Mouse (Mus musculus) embryo, embryonic 10.5 days (tissue): ENCODE measurements around the gene Ano10.

Experiments used
- DNase-seq: peaks from one replicate; pipeline ENCODE4 v3.0.0-alpha.2; 2015; ENCODE audit warnings: low spot score

The Ano10 gene

GRCm38 (mm10) chr9:122156389-122157078 is 137.7 kb downstream of the Ano10 start:
- DNase-seq: no peak

GRCm38 (mm10) chr9:122155193-122155592 is 139.0 kb downstream of the Ano10 start:
- DNase-seq: no peak

- DNase-seq: no peak
Measured at GRCm38 (mm10) chr9:122153436-122153835, 140.8 kb downstream of the Ano10 start.

DNA sequence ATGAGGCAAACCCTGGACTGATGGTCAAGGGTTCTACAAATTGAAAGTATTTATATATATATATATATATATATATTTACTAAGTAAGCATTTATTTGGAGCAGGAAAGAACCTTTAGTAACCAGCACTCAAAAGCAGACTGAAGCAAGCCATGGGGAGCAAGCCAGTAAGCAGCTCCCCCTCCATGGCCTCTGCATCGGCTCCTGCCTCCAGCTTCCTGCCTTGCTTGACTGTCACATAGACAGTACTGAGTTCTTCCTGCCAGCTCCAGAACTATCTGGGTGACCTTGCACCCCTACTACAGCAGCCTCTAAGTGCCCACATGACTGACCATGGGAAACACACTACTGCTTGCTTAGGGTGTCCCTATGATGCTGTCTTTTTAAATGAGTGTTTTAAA is 141.7 kb downstream of the Ano10 start:
- DNase-seq: no peak

GRCm38 (mm10) chr9:122152063-122152462 is 142.2 kb downstream of the Ano10 start:
- DNase-seq: no peak

DNA sequence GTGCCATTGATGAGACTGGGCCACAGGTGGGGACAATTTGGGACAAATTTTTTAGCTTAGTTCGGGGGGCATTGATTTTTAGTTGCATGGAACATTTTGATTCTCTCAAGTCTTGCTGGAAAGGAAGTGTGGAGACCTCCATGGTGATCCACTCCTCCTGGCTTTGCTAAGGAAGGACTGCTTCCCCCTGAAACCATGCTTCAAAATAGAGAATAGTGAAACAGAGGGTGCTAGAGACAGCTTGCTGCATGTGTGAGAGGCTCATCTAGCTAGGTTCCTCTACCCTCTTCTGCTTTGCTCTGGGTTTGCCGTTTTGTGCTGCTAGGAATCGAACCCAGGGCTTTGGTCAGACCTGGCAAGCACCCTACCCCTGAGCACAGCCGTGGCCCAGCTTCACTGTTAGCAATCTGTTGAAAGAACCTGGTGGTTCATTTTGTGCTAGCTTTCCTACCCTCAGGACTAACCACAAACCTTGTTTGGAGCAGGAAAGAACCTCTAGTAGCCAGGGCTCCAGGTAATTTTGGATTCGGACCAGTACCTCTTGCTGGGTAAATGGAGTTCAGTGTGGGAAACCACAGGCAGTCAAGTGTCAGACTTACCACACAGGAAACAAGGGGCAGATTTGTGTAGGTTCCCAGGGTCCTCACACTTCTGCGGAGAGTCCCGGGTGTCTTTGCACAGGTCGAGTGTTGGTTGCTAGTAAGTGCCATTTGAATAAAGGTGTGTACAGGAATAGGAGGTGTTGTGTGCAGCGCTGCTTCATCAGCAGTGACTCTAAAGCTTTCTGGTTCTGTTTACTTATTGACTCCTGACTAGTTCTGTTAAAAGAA is 144.0 kb downstream of the Ano10 start:
- DNase-seq: no peak

GRCm38 (mm10) chr9:122148356-122148755 is 145.9 kb downstream of the Ano10 start:
- no peak for DNase-seq

GRCm38 (mm10) chr9:122146124-122146870 is 147.9 kb downstream of the Ano10 start:
- no peak for DNase-seq

GRCm38 (mm10) chr9:122145677-122146076 is 148.5 kb downstream of the Ano10 start:
- DNase-seq: no peak

GRCm38 (mm10) chr9:122144776-122145175 is 149.4 kb downstream of the Ano10 start:
- DNase-seq: no peak

DNA sequence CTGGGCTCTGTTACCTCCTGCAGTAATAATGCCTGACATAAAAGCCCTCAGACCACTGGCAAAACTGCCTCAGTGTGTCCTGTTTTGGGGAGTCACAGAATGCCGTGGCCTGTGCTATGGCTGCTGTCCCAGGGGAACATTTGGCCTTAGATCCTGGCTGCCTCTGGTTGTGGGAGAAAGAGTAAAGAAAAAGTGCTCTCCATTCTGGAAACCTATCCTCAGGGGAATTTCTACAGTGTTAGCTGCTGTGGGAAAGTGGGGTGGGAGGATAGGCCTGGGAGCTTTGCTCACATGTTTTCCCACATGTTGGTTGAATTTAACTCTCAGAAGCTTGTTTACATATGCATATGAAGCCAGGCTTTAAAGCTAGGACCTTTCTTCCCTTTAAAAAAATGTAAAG is 151.0 kb downstream of the Ano10 start:
- DNase-seq: no peak

- no peak for DNase-seq
Measured at GRCm38 (mm10) chr9:122139236-122139635, 155.0 kb downstream of the Ano10 start.

GRCm38 (mm10) chr9:122138371-122139029 is 155.7 kb downstream of the Ano10 start:
- DNase-seq: no peak

GRCm38 (mm10) chr9:122137960-122138359 is 156.3 kb downstream of the Ano10 start:
- no peak for DNase-seq

GRCm38 (mm10) chr9:122135885-122136170 is 158.4 kb downstream of the Ano10 start:
- no peak for DNase-seq

DNA sequence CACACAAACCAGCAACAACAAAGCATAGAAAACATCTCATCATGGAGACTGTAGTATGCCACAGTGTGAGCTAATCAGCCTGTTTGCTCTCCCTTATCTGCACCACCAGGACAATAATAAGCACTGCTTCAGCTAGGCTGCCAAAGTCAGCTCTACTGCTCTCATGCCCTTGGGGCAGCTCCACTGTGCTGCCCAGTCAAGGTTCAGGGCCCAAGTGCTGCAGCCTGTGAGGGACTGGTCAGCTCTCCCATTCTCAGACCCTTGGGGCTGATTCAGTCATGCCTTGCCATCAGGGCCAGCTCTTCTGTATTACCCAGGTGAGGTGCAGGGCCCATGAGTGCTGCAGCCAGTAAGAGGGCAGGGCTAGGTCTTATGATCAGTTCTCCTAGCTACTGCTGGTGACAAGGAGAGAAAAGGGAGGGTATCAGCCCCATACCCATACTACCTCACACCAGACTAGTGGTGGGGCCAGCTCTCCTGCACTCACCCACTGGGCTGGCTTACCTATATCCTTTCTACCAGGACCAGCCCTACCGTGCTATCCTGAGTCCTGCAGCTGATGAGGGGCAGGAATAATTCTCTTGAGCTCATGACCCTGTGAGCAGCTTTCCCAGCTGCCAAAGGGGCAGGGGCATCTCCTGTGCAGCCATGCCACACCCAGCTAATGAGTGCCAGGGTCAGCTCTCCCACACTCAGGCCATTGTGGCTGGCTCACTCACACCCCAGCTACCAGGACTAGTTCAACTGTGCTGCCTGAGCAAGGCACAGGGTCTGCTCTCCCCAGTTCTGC is 158.9 kb downstream of the Ano10 start:
- DNase-seq: no peak

- DNase-seq: no peak
Measured at GRCm38 (mm10) chr9:122132145-122132544, 162.1 kb downstream of the Ano10 start.

DNA sequence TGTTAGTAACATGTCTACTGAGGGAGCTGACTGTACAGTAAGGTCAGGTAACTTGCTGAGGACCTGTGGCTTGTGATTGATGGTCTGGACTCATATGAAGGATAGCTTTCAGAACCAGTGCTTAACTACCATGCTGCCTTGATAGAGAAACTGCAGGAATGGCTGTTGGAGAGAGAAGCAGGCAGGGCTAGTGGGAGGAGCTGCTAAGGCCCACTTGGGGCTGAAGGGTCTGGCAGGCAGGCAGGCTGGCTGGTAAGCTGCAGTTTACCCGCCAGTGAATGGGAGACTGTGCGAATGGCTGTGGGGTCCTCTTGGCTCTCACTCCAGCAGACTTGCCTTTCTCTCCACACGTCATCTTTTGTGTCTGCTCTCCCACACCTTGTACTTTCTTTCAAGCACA is 163.6 kb downstream of the Ano10 start:
- no peak for DNase-seq

DNA sequence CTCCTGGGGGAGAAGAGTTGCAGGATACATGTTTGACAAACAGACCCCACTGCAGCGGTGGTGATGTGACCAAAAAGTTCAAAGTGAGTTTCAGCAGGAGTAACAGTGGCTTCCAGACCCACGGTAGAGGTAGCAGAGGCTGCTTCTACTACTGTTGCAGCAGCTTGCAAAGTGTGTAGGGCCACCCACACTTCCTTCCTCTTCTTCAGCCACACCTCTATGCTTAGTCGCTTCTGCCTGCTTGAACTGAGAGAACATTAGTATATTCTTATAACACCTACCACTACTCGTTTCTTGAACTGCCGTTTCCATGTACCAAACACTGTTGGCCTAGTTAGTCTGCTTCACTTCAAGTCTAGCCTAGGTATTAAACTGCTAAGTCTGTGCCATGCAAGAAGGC is 165.5 kb downstream of the Ano10 start:
- no peak for DNase-seq

GRCm38 (mm10) chr9:122127271-122127785 is 166.9 kb downstream of the Ano10 start:
- DNase-seq: no peak

DNA sequence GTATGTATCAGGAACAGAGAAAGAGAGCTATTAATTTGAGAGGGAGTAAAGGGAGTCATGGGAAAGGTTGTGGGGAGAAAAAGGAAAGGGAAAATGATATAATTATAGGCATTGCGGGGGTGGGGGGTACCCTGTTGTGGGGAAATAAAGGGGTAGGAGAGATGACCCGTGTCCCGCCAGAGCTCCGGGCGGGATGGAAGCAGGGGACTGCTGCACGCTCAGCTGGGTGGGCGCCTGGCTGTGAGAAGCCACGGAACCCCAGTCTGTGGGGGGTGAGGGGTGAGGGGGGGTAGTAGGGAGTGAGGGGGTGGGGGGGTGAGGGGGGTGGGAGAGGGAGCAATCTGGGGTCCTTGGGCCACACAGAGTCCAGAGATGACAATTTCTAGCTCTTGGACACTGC is 167.4 kb downstream of the Ano10 start:
- DNase-seq: no peak
